Mouse (Mus musculus) liver, adult (tissue): Measurements from ENCODE around the gene Plac8.

ENCODE experiments used
- GATA4 ChIP-seq: IDR thresholded peaks from 2 replicates; pipeline ENCODE4 v1.6.1; 2014; ENCODE audit warnings: mild to moderate bottlenecking, low read length; ENCODE audit not compliant: insufficient replicate concordance

Plac8 gene

DNA sequence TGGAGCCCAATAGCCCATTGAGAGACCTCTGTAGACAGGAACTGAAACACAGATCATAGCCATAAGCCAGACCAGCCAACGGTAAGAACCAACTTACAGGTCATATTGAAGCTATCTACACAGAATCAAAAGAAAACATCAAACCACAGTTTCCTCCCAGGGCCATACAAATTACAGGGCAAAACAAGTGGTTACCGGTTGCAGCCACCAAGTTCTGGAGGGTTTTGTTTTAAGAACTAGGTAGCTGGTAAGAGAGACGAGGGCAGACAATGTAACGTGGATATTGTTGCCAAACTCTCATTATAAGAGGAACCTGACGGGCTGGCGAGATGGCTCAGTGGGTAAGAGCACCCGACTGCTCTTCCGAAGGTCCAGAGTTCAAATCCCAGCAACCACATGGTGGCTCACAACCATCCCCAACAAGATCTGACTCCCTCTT is 13.2 kb upstream of the Plac8 start:
- TF ChIP-seq GATA4: no peak

DNA sequence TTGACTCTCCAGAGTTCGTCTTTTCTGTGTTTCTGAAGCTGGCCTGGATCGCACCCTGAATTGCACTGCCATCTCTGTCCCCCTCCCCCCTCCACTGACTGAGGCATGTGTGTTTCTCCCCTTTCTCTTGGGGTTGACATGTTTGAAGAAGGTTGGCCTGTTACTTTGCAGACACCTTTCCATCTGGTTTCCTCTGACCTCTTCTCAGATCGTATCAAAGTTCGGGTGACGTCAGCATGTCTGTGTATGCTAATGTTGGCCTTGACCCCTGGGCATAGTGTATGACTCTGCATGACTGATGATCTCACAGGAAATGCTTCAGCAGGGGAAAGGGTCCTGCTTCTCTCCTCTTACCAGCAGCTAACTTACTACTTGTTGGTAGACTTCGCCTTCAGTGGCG is 11.0 kb upstream of the Plac8 start:
- TF ChIP-seq GATA4: no peak

DNA sequence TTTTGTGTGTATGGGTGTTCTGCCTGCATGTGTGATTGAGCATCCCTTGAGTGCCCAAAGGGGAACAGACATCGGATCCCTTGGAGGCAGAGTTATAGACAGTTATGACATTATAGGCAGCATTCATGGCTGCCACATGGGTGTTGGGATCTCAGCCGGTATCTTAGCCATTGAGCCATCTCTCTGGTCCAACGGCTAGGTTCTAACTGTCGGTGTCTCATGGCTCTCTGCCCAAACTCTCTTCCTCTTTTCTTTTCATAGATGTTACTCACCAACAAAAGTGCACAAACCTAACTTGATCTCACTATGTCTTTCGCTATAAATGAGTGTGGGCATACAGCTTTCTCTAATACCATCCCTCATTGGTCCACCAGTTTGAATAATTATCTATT is 10.4 kb upstream of the Plac8 start:
- TF ChIP-seq GATA4: no peak

GRCm38 (mm10) chr5:100581622-100582434 is 9.8 kb upstream of the Plac8 start:
- TF ChIP-seq GATA4: no peak

- no peak for TF ChIP-seq GATA4
Observed at GRCm38 (mm10) chr5:100578863-100579411, 6.9 kb upstream of the Plac8 start.

DNA sequence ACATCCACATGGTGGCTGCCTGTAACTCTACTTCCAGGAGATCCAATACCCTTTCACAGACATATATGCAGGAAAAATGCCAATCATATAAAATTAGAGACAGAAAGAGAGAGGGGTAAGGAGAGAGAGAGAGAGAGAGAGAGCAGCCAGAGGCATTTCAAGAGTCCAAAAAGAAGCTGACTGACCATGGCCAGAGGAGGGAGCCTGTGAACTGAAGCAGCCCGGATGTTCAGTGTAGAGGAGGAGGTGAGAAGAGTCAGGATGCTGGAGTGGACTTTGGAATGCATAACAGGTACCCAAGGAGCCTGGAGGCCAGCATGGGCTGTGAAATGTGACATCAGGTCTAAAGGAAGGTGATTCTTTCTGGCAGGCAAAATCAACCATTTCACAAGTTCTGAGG is 2.7 kb upstream of the Plac8 start:
- TF ChIP-seq GATA4: no peak

DNA sequence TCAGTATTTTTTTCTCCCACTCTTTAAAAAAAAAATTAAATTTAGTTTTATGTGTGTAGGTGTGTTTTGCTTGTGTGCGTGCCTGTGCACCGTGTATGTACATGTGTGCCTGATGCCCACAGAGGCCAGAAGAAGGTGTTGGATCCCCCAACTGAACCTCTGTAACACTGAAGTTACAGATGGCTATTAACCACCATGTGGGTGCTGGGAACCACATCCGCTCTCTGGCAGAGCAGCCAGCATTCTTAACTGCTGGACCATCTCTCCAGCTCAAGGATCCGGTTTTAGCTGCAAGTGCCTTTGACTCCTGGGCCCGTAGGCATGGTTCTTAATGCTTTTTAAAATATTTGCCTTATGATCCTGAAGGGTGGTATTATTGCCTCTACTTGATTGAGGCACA is 1.2 kb upstream of the Plac8 start:
- TF ChIP-seq GATA4: no peak

DNA sequence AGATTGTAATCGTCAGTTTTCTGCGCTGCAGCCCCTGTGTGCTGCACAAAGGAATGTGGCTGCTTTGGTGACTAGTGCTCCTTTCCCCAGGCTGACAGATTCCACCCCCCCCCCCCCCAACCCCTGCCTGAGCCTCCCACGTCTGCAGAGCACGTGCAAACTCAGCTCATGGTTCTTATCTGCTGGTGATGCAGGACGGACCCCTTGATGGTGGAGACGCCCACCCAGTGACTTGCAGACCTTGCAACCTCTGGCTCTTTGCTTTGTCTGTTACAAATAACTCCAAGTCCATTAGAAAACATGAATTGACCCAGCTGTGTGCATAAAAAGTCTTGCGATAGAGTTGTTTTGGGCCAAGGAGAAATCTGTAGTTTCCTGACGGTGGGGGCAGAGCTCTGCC is 1.3 kb downstream of the Plac8 start:
- no peak for TF ChIP-seq GATA4

GRCm38 (mm10) chr5:100569997-100570595 is 1.9 kb downstream of the Plac8 start:
- TF ChIP-seq GATA4: no peak

DNA sequence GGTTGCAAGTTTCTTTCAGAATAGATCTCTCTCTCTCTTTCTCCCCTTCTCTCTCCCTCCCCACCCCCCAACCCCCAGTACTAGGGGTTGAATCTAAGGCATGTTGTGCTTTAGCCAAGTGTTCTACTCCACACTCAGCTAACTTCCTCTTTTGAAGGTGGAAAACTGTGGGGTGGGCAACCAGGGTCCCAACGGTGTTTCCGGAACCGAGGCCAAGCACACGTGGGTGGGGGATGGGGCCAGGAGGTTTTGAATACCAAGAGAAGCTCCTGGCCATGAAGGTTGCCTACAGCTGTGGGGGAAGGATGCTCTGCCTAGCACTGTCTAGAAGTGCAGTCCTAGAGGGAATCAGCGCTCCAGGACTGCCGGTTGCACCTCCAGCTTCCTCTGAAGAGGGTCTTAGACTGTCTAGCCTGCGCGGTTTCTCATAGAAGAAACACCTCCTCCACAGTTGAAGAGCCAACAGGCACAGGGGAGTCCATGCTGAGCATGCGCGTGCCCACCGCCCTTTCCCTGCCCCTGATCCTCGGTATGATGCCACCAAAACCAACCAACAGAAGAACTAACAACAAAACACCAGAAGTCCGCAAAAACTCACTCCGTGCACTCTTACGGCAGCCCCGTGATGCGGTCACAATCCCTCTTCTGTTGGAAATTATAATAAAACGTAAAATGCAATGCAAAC is 2.7 kb downstream of the Plac8 start:
- no peak for TF ChIP-seq GATA4

- TF ChIP-seq GATA4: no peak
Observed at GRCm38 (mm10) chr5:100568802-100569201, 3.2 kb downstream of the Plac8 start.

- TF ChIP-seq GATA4: 0 out of 2 replicates have a peak, but pooled peaks have one; percentile 34
Observed at GRCm38 (mm10) chr5:100568177-100568576, 3.9 kb downstream of the Plac8 start.

- TF ChIP-seq GATA4: no peak
Observed at GRCm38 (mm10) chr5:100567258-100568032, 4.6 kb downstream of the Plac8 start.

GRCm38 (mm10) chr5:100566798-100567197 is 5.2 kb downstream of the Plac8 start:
- no peak for TF ChIP-seq GATA4

DNA sequence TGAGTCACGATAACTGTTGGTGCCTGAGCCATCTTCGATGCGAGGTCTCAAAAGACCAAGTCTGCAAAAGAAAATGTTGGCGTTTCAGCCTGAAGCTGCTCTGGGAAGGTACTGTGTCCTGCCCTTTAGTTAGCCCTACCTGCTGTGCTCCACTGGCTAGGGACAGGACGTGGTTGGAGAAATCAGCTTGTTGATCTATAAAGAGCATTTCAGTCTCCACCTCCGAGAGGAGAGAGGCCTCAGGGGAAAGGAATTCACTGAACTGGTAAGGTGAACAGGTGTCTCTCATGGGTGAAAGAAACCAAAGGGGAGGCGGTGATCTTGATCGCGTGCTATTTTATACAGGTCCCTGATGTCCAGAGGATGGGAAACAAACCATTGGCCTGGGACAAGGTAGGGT is 9.3 kb downstream of the Plac8 start:
- TF ChIP-seq GATA4: no peak
